Mouse (Mus musculus) forebrain, embryonic 11.5 days (tissue): ENCODE data around the gene Gm8439. TPM values are rescaled to one million over a fixed set of nuclear protein-coding genes. Genes with fewer than 3 reads are reported as not detected.

Experiments used
- ATAC-seq: fragments of 200-750 bp; cut with Nextera tagmentation; replicated peaks from 2 replicates; pipeline ENCODE4 v1.8.0; 2017; ENCODE audit warnings: moderate TSS enrichment; ENCODE audit not compliant: low FRiP score
- DNase-seq: peaks from one replicate; pipeline ENCODE4 v3.0.0-alpha.2; 2017; ENCODE audit warnings: low spot score
- H3K27ac ChIP-seq: fragments of 300-500 bp; sonication (generic); 2 replicates; pipeline ENCODE4 v1.5.1; 2014; ENCODE audit warnings: low read depth, low read length
- H3K27me3 ChIP-seq: fragments of 300-500 bp; sonication (generic); 2 replicates; pipeline ENCODE4 v1.6.1; 2014; ENCODE audit warnings: mild to moderate bottlenecking, low read length, mixed read lengths; ENCODE audit not compliant: control insufficient read depth, insufficient read depth
- H3K36me3 ChIP-seq: fragments of 300-500 bp; sonication (generic); 2 replicates; pipeline ENCODE4 v1.6.1; 2014; ENCODE audit warnings: mild to moderate bottlenecking, low read length, moderate library complexity, mixed read lengths; ENCODE audit not compliant: control insufficient read depth, insufficient read depth
- H3K4me1 ChIP-seq: fragments of 300-500 bp; sonication (generic); replicated peaks from 2 replicates; pipeline ENCODE4 v1.6.1; 2014; ENCODE audit warnings: low read length, mixed read lengths; ENCODE audit not compliant: control insufficient read depth, insufficient read depth
- H3K4me2 ChIP-seq: fragments of 300-500 bp; sonication (generic); 2 replicates; pipeline ENCODE4 v1.6.1; 2014; ENCODE audit warnings: low read depth, mild to moderate bottlenecking, low read length, moderate library complexity, mixed read lengths; ENCODE audit not compliant: severe bottlenecking
- H3K4me3 ChIP-seq: fragments of 300-500 bp; sonication (generic); 2 replicates; pipeline ENCODE4 v1.5.1; 2014; ENCODE audit warnings: low read depth, low read length
- H3K9ac ChIP-seq: fragments of 300-500 bp; sonication (generic); 2 replicates; pipeline ENCODE4 v1.6.1; 2014; ENCODE audit warnings: low read length
- H3K9me3 ChIP-seq: fragments of 300-500 bp; sonication (generic); 2 replicates; pipeline ENCODE4 v1.6.1; 2016; ENCODE audit warnings: low read length, mixed read lengths; ENCODE audit not compliant: control insufficient read depth
- WGBS: fragments of 180-500 bp; shearing (Covaris S2); extraction: QIAGEN DNeasy Blood & Tissue Kit; methylation state at CpG from one replicate; pipeline ENCODE4 v1.1.7; 2014; 5-methylcytosine and 5-hydroxymethylcytosine counted together
- polyA plus RNA-seq: library from polyadenylated mRNA; unstranded; fragments of >200 nt; fragmentation: Nextera tagmentation; extraction: Ambion mirVana; gene quantifications from 2 replicates; pipeline ENCODE4 v1.2.1, GENCODE M21; 2014

Gene Gm8439
- polyA plus RNA-seq, 1 experiment from 2014 or later: not detected

- no peak overlapping the region for H3K27ac ChIP-seq
These were observed 61.0 kb downstream of the Gm8439 start for GRCm38 (mm10) chr4:120649369-120650207.

GRCm38 (mm10) chr4:120650208-120650592 is 61.7 kb downstream of the Gm8439 start:
- no peak overlapping the region for H3K27ac ChIP-seq
- ATAC-seq (no peak), DNase-seq (no peak)
- peak overlapping the region; percentile 43 for H3K4me3 ChIP-seq
- H3K9me3 ChIP-seq: no peaks in the 10 kb centered on the region
- peak overlapping the region; percentile 92 for H3K4me2 ChIP-seq
- H3K4me1 ChIP-seq: 0 out of 2 replicates have a peak, but pooled peaks cover 3% of the 10 kb centered on the region
- 24% methylated on average over 7 of the region's 7 CpGs for WGBS
- no peaks in the 10 kb centered on the region for H3K36me3 ChIP-seq
- peaks cover 21% of the 10 kb centered on the region for H3K27me3 ChIP-seq
- H3K9ac ChIP-seq: peak overlapping the region; percentile 68

More at GRCm38 (mm10) chr4:120649369-120650207, 61.0 kb downstream of the Gm8439 start:
- ATAC-seq (peak; percentile 81), DNase-seq (peak; percentile 68)
- WGBS: 4% methylated on average over 55 of the region's 55 CpGs
- peak overlapping the region; percentile 68 for H3K9ac ChIP-seq
- H3K4me1 ChIP-seq: 0 out of 2 replicates have a peak, but pooled peaks cover 3% of the 10 kb centered on the region
- no peaks in the 10 kb centered on the region for H3K9me3 ChIP-seq
- H3K4me2 ChIP-seq: peak overlapping the region; percentile 92
- H3K4me3 ChIP-seq: peak overlapping the region; percentile 43
- peaks cover 21% of the 10 kb centered on the region for H3K27me3 ChIP-seq
- no peaks in the 10 kb centered on the region for H3K36me3 ChIP-seq

- no peaks in the 10 kb centered on the region for H3K4me1 ChIP-seq
- no peak overlapping the region for H3K27ac ChIP-seq
- peaks cover 1% of the 10 kb centered on the region for H3K27me3 ChIP-seq
- H3K4me3 ChIP-seq: no peak overlapping the region
- ATAC-seq (no peak), DNase-seq (no peak)
- no peak overlapping the region for H3K4me2 ChIP-seq
- no peaks in the 10 kb centered on the region for H3K9me3 ChIP-seq
- 86% methylated on average over 8 of the region's 8 CpGs for WGBS
- H3K36me3 ChIP-seq: no peaks in the 10 kb centered on the region
- no peak overlapping the region for H3K9ac ChIP-seq
These were observed 67.4 kb downstream of the Gm8439 start for GRCm38 (mm10) chr4:120655898-120656297.

Other genes with a start within 250 kb of the Gm8439 start
- gene Scmh1, start 183.5 kb upstream of the Gm8439 start, polyA plus RNA-seq: 46.1 and 46.4 TPM in 2 replicates
- gene Slfnl1, start 56.5 kb upstream of the Gm8439 start, polyA plus RNA-seq: not detected in 2 replicates
- gene Ctps, start 18.5 kb upstream of the Gm8439 start, polyA plus RNA-seq: 142 and 149 TPM in 2 replicates
- gene Cited4, start 77.8 kb downstream of the Gm8439 start, polyA plus RNA-seq: 10.8 and 12.4 TPM in 2 replicates
- gene Kcnq4, start 159.9 kb downstream of the Gm8439 start, polyA plus RNA-seq: 2.6 and 3.0 TPM in 2 replicates
- gene Nfyc, start 242.8 kb downstream of the Gm8439 start, polyA plus RNA-seq: 124 and 134 TPM in 2 replicates